Mouse (Mus musculus): ENCODE data around the gene Cox4i2. TPM values are rescaled to one million over a fixed set of nuclear protein-coding genes. Genes with fewer than 3 reads are reported as not detected.

The Cox4i2 gene
- polyA plus RNA-seq, 1 experiment from 2014 or later = 5.8 TPM

GRCm38 (mm10) chr2:152764172-152765044, 10.4 kb downstream of the Cox4i2 start:
- 0 out of 2 replicates have a peak overlapping the region, but pooled peaks have one; percentile 20 for H3K9ac ChIP-seq
- H3K36me3 ChIP-seq (replicated peaks; ENCODE audit: control insufficient read depth, insufficient read depth) = no peaks in the 10 kb centered on the region
- H3K9me3 ChIP-seq (ENCODE audit: control insufficient read depth, low read length) = no peaks in the 10 kb centered on the region
- WGBS = 2% methylated on average over 14 of the region's 14 CpGs
- ATAC-seq (ENCODE audit: low FRiP score) = no peak
- no peak for DNase-seq (ENCODE audit: low spot score)
- H3K4me1 ChIP-seq (replicated peaks; ENCODE audit: control insufficient read depth, insufficient read depth, low read length) = peaks cover 7% of the 10 kb centered on the region
- H3K4me2 ChIP-seq (replicated peaks) = peak overlapping the region; percentile 31
- no peaks in the 10 kb centered on the region for H3K27me3 ChIP-seq (ENCODE audit: control insufficient read depth, insufficient read depth, low read length)
- H3K27ac ChIP-seq = no peak overlapping the region
- H3K4me3 ChIP-seq (replicated peaks; ENCODE audit: low read length) = no peak overlapping the region

- 26% methylated on average over 7 of the region's 7 CpGs for WGBS
- no peaks in the 10 kb centered on the region for H3K27me3 ChIP-seq (ENCODE audit: control insufficient read depth, insufficient read depth, low read length)
- H3K4me2 ChIP-seq (replicated peaks) = peak overlapping the region; percentile 31
- 0 out of 2 replicates have a peak overlapping the region, but pooled peaks have one; percentile 1 for H3K27ac ChIP-seq
- no peak overlapping the region for H3K9ac ChIP-seq
- no peaks in the 10 kb centered on the region for H3K36me3 ChIP-seq (replicated peaks; ENCODE audit: control insufficient read depth, insufficient read depth)
- H3K4me1 ChIP-seq (replicated peaks; ENCODE audit: control insufficient read depth, insufficient read depth, low read length) = peaks cover 7% of the 10 kb centered on the region
- ATAC-seq (ENCODE audit: low FRiP score) (no peak), DNase-seq (ENCODE audit: low spot score) (no peak)
- H3K9me3 ChIP-seq (ENCODE audit: control insufficient read depth, low read length) = no peaks in the 10 kb centered on the region
- H3K4me3 ChIP-seq (replicated peaks; ENCODE audit: low read length) = no peak overlapping the region
These were observed 11.2 kb downstream of the Cox4i2 start for GRCm38 (mm10) chr2:152765045-152765674.

- Histone ChIP-seq H3K4me1 (replicated peaks; ENCODE audit: control insufficient read depth, insufficient read depth, low read length) (peaks cover 7% of the 10 kb centered on the region), H3K4me2 (replicated peaks) (no peak overlapping the region), H3K27ac (no peak overlapping the region), H3K9me3 (ENCODE audit: control insufficient read depth, low read length) (no peaks in the 10 kb centered on the region), H3K9ac (no peak overlapping the region), H3K4me3 (replicated peaks; ENCODE audit: low read length) (no peak overlapping the region), H3K27me3 (ENCODE audit: control insufficient read depth, insufficient read depth, low read length) (no peaks in the 10 kb centered on the region), H3K36me3 (replicated peaks; ENCODE audit: control insufficient read depth, insufficient read depth) (no peaks in the 10 kb centered on the region)
- WGBS = 20% methylated on average over 25 of the region's 25 CpGs
- DNase-seq (ENCODE audit: low spot score) = peak; percentile 80
- 0 out of 2 replicates have a peak, but pooled peaks have one; percentile 53 for ATAC-seq (ENCODE audit: low FRiP score)
These were observed 12.6 kb downstream of the Cox4i2 start for GRCm38 (mm10) chr2:152766387-152767123.

- ATAC-seq (ENCODE audit: low FRiP score) (no peak), DNase-seq (ENCODE audit: low spot score) (no peak)
- peaks cover 7% of the 10 kb centered on the region for H3K4me1 ChIP-seq (replicated peaks; ENCODE audit: control insufficient read depth, insufficient read depth, low read length)
- no peaks in the 10 kb centered on the region for H3K27me3 ChIP-seq (ENCODE audit: control insufficient read depth, insufficient read depth, low read length)
- WGBS = 60% methylated on average over 12 of the region's 12 CpGs
- H3K27ac ChIP-seq = no peak overlapping the region
- H3K9me3 ChIP-seq (ENCODE audit: control insufficient read depth, low read length) = no peaks in the 10 kb centered on the region
- H3K9ac ChIP-seq = no peak overlapping the region
- H3K36me3 ChIP-seq (replicated peaks; ENCODE audit: control insufficient read depth, insufficient read depth) = no peaks in the 10 kb centered on the region
- H3K4me2 ChIP-seq (replicated peaks) = no peak overlapping the region
- H3K4me3 ChIP-seq (replicated peaks; ENCODE audit: low read length) = no peak overlapping the region
These were observed 13.8 kb downstream of the Cox4i2 start for GRCm38 (mm10) chr2:152767618-152768271.

GRCm38 (mm10) chr2:152769677-152770076, 15.7 kb downstream of the Cox4i2 start:
- 88% methylated on average over 7 of the region's 7 CpGs for WGBS

GRCm38 (mm10) chr2:152771571-152771970, 17.6 kb downstream of the Cox4i2 start:
- no peak overlapping the region for H3K27ac ChIP-seq
- no peak overlapping the region for H3K4me2 ChIP-seq (replicated peaks)
- ATAC-seq (ENCODE audit: low FRiP score) (no peak), DNase-seq (ENCODE audit: low spot score) (no peak)
- H3K36me3 ChIP-seq (replicated peaks; ENCODE audit: control insufficient read depth, insufficient read depth) = no peaks in the 10 kb centered on the region
- no peaks in the 10 kb centered on the region for H3K27me3 ChIP-seq (ENCODE audit: control insufficient read depth, insufficient read depth, low read length)
- H3K9ac ChIP-seq = no peak overlapping the region
- H3K9me3 ChIP-seq (ENCODE audit: control insufficient read depth, low read length) = no peaks in the 10 kb centered on the region
- no peaks in the 10 kb centered on the region for H3K4me1 ChIP-seq (replicated peaks; ENCODE audit: control insufficient read depth, insufficient read depth, low read length)
- no peak overlapping the region for H3K4me3 ChIP-seq (replicated peaks; ENCODE audit: low read length)
- WGBS = 91% methylated on average over 9 of the region's 9 CpGs

More at GRCm38 (mm10) chr2:152769677-152770076, 15.7 kb downstream of the Cox4i2 start:
- no peak overlapping the region for H3K4me3 ChIP-seq (replicated peaks; ENCODE audit: low read length)
- no peaks in the 10 kb centered on the region for H3K36me3 ChIP-seq (replicated peaks; ENCODE audit: control insufficient read depth, insufficient read depth)
- DNase-seq (ENCODE audit: low spot score) (no peak), ATAC-seq (ENCODE audit: low FRiP score) (no peak)
- no peaks in the 10 kb centered on the region for H3K27me3 ChIP-seq (ENCODE audit: control insufficient read depth, insufficient read depth, low read length)
- peaks cover 3% of the 10 kb centered on the region; the same call in 1 of the 2 replicates for H3K4me1 ChIP-seq (replicated peaks; ENCODE audit: control insufficient read depth, insufficient read depth, low read length)
- H3K27ac ChIP-seq = no peak overlapping the region
- no peaks in the 10 kb centered on the region for H3K9me3 ChIP-seq (ENCODE audit: control insufficient read depth, low read length)
- H3K4me2 ChIP-seq (replicated peaks) = no peak overlapping the region
- no peak overlapping the region for H3K9ac ChIP-seq

GRCm38 (mm10) chr2:152772231-152772630, 18.3 kb downstream of the Cox4i2 start:
- no peak for DNase-seq (ENCODE audit: low spot score)
- 36% methylated on average over 1 of the region's 1 CpGs for WGBS
- Histone ChIP-seq H3K27me3 (ENCODE audit: control insufficient read depth, insufficient read depth, low read length) (no peaks in the 10 kb centered on the region), H3K27ac (no peak overlapping the region), H3K4me3 (replicated peaks; ENCODE audit: low read length) (no peak overlapping the region), H3K4me2 (replicated peaks) (no peak overlapping the region), H3K36me3 (replicated peaks; ENCODE audit: control insufficient read depth, insufficient read depth) (no peaks in the 10 kb centered on the region), H3K9ac (no peak overlapping the region), H3K9me3 (ENCODE audit: control insufficient read depth, low read length) (no peaks in the 10 kb centered on the region), H3K4me1 (replicated peaks; ENCODE audit: control insufficient read depth, insufficient read depth, low read length) (no peaks in the 10 kb centered on the region)
- ATAC-seq (ENCODE audit: low FRiP score) = no peak

GRCm38 (mm10) chr2:152775357-152775756, 21.4 kb downstream of the Cox4i2 start:
- DNase-seq (ENCODE audit: low spot score) (no peak), ATAC-seq (ENCODE audit: low FRiP score) (no peak)
- Histone ChIP-seq H3K4me2 (replicated peaks) (no peak overlapping the region), H3K27ac (no peak overlapping the region), H3K4me3 (replicated peaks; ENCODE audit: low read length) (no peak overlapping the region), H3K36me3 (replicated peaks; ENCODE audit: control insufficient read depth, insufficient read depth) (peaks cover 7% of the 10 kb centered on the region; the same call in 1 of the 2 replicates), H3K9me3 (ENCODE audit: control insufficient read depth, low read length) (no peaks in the 10 kb centered on the region), H3K4me1 (replicated peaks; ENCODE audit: control insufficient read depth, insufficient read depth, low read length) (no peaks in the 10 kb centered on the region), H3K9ac (no peak overlapping the region), H3K27me3 (ENCODE audit: control insufficient read depth, insufficient read depth, low read length) (no peaks in the 10 kb centered on the region)
- 76% methylated on average over 4 of the region's 4 CpGs for WGBS

Measured in hindbrain, embryonic 14.5 days (tissue).